Mouse (Mus musculus): ENCODE measurements around the gene Adsl.
"Not testable (repeated sequence)": the region's sequence is repeated elsewhere in the genome, so short reads cannot be mapped to it uniquely, and the experiment has no call there.

- TF ChIP-seq POLR2A (IDR thresholded peaks at IDR 0.05; ENCODE audit: borderline replicate concordance, extremely low read depth, low read depth, low read length); CTCF (IDR thresholded peaks at IDR 0.05; ENCODE audit: insufficient read depth, low read length): not testable (repeated sequence)
Observed at GRCm38 (mm10) chr15:80904776-80905175, 43.5 kb upstream of the Adsl start.

All from lung, adult 2 months (tissue).